8 mouse cellular contexts compared by ENCODE assay signal in the genomic region with DNA sequence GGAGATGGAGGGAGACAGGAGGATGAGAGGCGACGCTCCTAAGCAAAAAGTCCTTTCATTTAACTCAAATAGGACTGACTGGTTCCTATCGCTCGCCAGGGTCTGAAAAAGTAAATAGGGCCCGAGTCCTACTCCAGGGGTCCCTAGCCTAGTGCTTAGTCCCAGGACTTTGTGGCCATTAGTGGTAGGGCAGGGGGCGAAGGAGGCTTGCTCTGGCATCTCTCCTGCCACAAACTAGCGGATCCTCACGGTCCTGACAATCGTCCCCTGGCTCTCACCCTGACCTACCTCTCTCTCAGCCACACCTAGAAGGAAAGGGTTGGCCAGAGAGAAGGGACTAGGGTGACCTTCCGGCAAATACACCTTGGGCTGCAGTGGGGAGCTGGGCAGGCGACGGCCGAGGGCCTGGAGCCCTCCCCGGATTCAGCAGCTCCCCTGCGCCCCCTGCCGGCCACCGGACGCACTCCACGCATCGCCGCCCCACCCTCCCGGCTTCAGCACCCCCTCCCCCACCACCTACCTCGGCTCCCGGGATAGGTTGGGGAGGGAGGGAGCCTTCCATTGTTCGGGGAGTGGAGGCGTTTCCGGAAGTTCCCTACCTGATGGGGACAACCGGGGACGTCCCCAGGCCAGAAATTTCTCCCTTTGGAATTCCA.
DNase-seq lines count a peak whose midpoint lies in the region; ATAC-seq and TF ChIP-seq lines count a peak whose summit lies in the region.

No protein-coding gene starts in this region.

- TF ChIP-seq CTCF in G1E (IDR thresholded peaks at IDR 0.05; ENCODE audit: low read depth, low read length), result peak; percentile 58
- peak; percentile 83 for TF ChIP-seq CTCF in forebrain, postnatal 0 days (IDR thresholded peaks at IDR 0.05; ENCODE audit: low read depth)
- peak; percentile 85 for TF ChIP-seq CTCF in lung, embryonic 14.5 days (IDR thresholded peaks at IDR 0.05; ENCODE audit: low read depth)
- TF ChIP-seq CTCF in testis, adult 2 months (IDR thresholded peaks at IDR 0.05; ENCODE audit: control insufficient read depth, insufficient read depth, insufficient replicate concordance, low read depth, low read length), result peak; percentile 83

- H3K9ac ChIP-seq in forebrain, postnatal 0 days, result peak overlapping the region; percentile 36
- H3K9ac ChIP-seq in lung, embryonic 14.5 days, result peak overlapping the region; percentile 36
- peak overlapping the region; percentile 14 for H3K9ac ChIP-seq in neural tube, embryonic 15.5 days (replicated peaks)

- no peak overlapping the region for H3K27ac ChIP-seq in forebrain, postnatal 0 days (ENCODE audit: low read depth, low read length)
- peak overlapping the region; percentile 63; the same call in 1 of the 2 replicates for H3K27ac ChIP-seq in lung, embryonic 14.5 days (ENCODE audit: low read depth)
- H3K27ac ChIP-seq in neural tube, embryonic 15.5 days (replicated peaks), result no peak overlapping the region
- peak overlapping the region; percentile 34; the same call in 1 of the 2 replicates for H3K27ac ChIP-seq in testis, adult 2 months (ENCODE audit: control insufficient read depth, insufficient read depth, low read depth, low read length)

- H3K4me2 ChIP-seq in forebrain, postnatal 0 days (ENCODE audit: low read depth), result peak overlapping the region; percentile 60
- H3K4me2 ChIP-seq in lung, embryonic 14.5 days, result peak overlapping the region; percentile 67
- peak overlapping the region; percentile 64 for H3K4me2 ChIP-seq in neural tube, embryonic 15.5 days

- peak overlapping the region; percentile 51; the same call in 1 of the 2 replicates for H3K4me3 ChIP-seq in G1E (ENCODE audit: low read depth, low read length)
- peak overlapping the region; percentile 42 for H3K4me3 ChIP-seq in forebrain, postnatal 0 days (ENCODE audit: low read depth, low read length)
- peak overlapping the region; percentile 37 for H3K4me3 ChIP-seq in lung, embryonic 14.5 days (ENCODE audit: low read depth, low read length)
- H3K4me3 ChIP-seq in neural tube, embryonic 15.5 days (replicated peaks), result peak overlapping the region; percentile 41
- H3K4me3 ChIP-seq in testis, adult 2 months (ENCODE audit: control insufficient read depth, low read depth, low read length), result peak overlapping the region; percentile 70

- peak; percentile 65; the same call in 1 of the 2 replicates for ATAC-seq in G1E (ENCODE audit: extremely low read depth, insufficient number of reproducible peaks, low FRiP score, poor library complexity, severe bottlenecking)
- peak; percentile 91 for ATAC-seq in forebrain, postnatal 0 days
- peak; percentile 77 to 82 for ATAC-seq in hematopoietic stem cell, adult 5-6 weeks (replicated peaks in 1 of 2; ENCODE audit: insufficient read depth in 1 of 2, low FRiP score in 2 of 2, low TSS enrichment in 1 of 2, low read depth in 1 of 2, poor library complexity in 2 of 2, severe bottlenecking in 2 of 2)
- ATAC-seq in lung, embryonic 14.5 days (ENCODE audit: insufficient read depth), result peak; percentile 84
- peak; percentile 88 for ATAC-seq in neural tube, embryonic 15.5 days (ENCODE audit: low FRiP score)

- no peaks in the 10 kb centered on the region for H3K36me3 ChIP-seq in G1E (replicated peaks)
- H3K36me3 ChIP-seq in forebrain, postnatal 0 days (ENCODE audit: insufficient read depth), result no peaks in the 10 kb centered on the region
- no peaks in the 10 kb centered on the region for H3K36me3 ChIP-seq in lung, embryonic 14.5 days (ENCODE audit: insufficient read depth)
- H3K36me3 ChIP-seq in neural tube, embryonic 15.5 days, result no peaks in the 10 kb centered on the region
- no peaks in the 10 kb centered on the region for H3K36me3 ChIP-seq in testis, adult 2 months (ENCODE audit: control insufficient read depth, insufficient read depth, low read length)

- no peaks in the 10 kb centered on the region for H3K9me3 ChIP-seq in G1E (replicated peaks)
- H3K9me3 ChIP-seq in forebrain, postnatal 0 days (ENCODE audit: low read length), result no peaks in the 10 kb centered on the region
- H3K9me3 ChIP-seq in lung, embryonic 14.5 days (ENCODE audit: low read depth, low read length), result no peaks in the 10 kb centered on the region
- H3K9me3 ChIP-seq in neural tube, embryonic 15.5 days (replicated peaks), result no peaks in the 10 kb centered on the region

- peak; percentile 82 for DNase-seq in G1E (ENCODE audit: low spot score)
- peak; percentile 92 for DNase-seq in cerebellum, adult 8-10 months
- DNase-seq in forebrain, postnatal 0 days, result peak; percentile 88
- peak; percentile 43 to 75 for DNase-seq in layer of hippocampus, adult 8-10 months (ENCODE audit: low spot score in 2 of 2)
- DNase-seq in lung, embryonic 14.5 days, result peak; percentile 86

- H3K27me3 ChIP-seq in G1E (ENCODE audit: insufficient read depth, low read length), result peaks cover 17% of the 10 kb centered on the region
- no peaks in the 10 kb centered on the region for H3K27me3 ChIP-seq in forebrain, postnatal 0 days (ENCODE audit: insufficient read depth, low read length)
- no peaks in the 10 kb centered on the region for H3K27me3 ChIP-seq in lung, embryonic 14.5 days (ENCODE audit: insufficient read depth, low read length)
- no peaks in the 10 kb centered on the region for H3K27me3 ChIP-seq in neural tube, embryonic 15.5 days (replicated peaks)
- no peaks in the 10 kb centered on the region for H3K27me3 ChIP-seq in testis, adult 2 months (ENCODE audit: control insufficient read depth, insufficient read depth, low read length)

- no peak for TF ChIP-seq POLR2A in testis, adult 2 months (IDR thresholded peaks at IDR 0.05; ENCODE audit: control insufficient read depth, low read depth, low read length)

- peaks cover 27% of the 10 kb centered on the region for H3K4me1 ChIP-seq in G1E (ENCODE audit: insufficient read depth, low read depth, low read length)
- peaks cover 15% of the 10 kb centered on the region for H3K4me1 ChIP-seq in forebrain, postnatal 0 days (ENCODE audit: insufficient read depth)
- peaks cover 18% of the 10 kb centered on the region for H3K4me1 ChIP-seq in lung, embryonic 14.5 days (ENCODE audit: insufficient read depth)
- peaks cover 31% of the 10 kb centered on the region for H3K4me1 ChIP-seq in neural tube, embryonic 15.5 days
- H3K4me1 ChIP-seq in testis, adult 2 months (ENCODE audit: control insufficient read depth, insufficient read depth, low read length), result peaks cover 19% of the 10 kb centered on the region

- WGBS in forebrain, postnatal 0 days, result 11% methylated on average over 28 of the region's 29 CpGs
- 15% methylated on average over 29 of the region's 29 CpGs for WGBS in lung, embryonic 14.5 days
- 14% methylated on average over 29 of the region's 29 CpGs for WGBS in neural tube, embryonic 15.5 days

Comparison
In these comparisons a context has a peak if more than half of its experiments do, and no peak if none do; other contexts are left out.
1. H3K27ac ChIP-seq: peak in lung, embryonic 14.5 days (single experiment) and testis, adult 2 months (single experiment); none in forebrain, postnatal 0 days (single experiment) and neural tube, embryonic 15.5 days (single experiment).
2. Peak in every context shown above with its lines, with median percentiles within 50 percentile points of each other: ATAC-seq, DNase-seq, H3K4me3 ChIP-seq, CTCF ChIP-seq, H3K4me2 ChIP-seq and H3K9ac ChIP-seq.